Mouse (Mus musculus) kidney, embryonic 16.5 days (tissue): ENCODE measurements at regions not wholly inside any gene's neighbourhood (a gene's known extent, or its start where the extent isn't known, plus 50 kb on each side); places are given as distances from the start of the nearest gene placed in this dataset.

ENCODE experiments used
- ATAC-seq: fragments of 200-750 bp; cut with Nextera tagmentation; 2 replicates; pipeline ENCODE4 v1.8.0; 2017; ENCODE audit warnings: moderate TSS enrichment; ENCODE audit not compliant: low FRiP score, low TSS enrichment
- H3K27ac ChIP-seq: fragments of 300-500 bp; sonication (generic); 2 replicates; pipeline ENCODE4 v1.5.1; 2014; ENCODE audit warnings: low read length
- H3K27me3 ChIP-seq: fragments of 300-500 bp; sonication (generic); 2 replicates; pipeline ENCODE4 v1.6.1; 2014; ENCODE audit warnings: low read length, control low read depth, mixed read lengths; ENCODE audit not compliant: insufficient read depth
- H3K36me3 ChIP-seq: fragments of 300-500 bp; sonication (generic); 2 replicates; pipeline ENCODE4 v1.6.1; 2014; ENCODE audit warnings: low read length, control low read depth, mixed read lengths; ENCODE audit not compliant: insufficient read depth
- H3K4me1 ChIP-seq: fragments of 300-500 bp; sonication (generic); 2 replicates; pipeline ENCODE4 v1.6.1; 2014; ENCODE audit warnings: low read length, control low read depth, mixed read lengths; ENCODE audit not compliant: insufficient read depth
- H3K4me2 ChIP-seq: fragments of 300-500 bp; sonication (generic); replicated peaks from 2 replicates; pipeline ENCODE4 v1.6.1; 2014; ENCODE audit warnings: low read depth, low read length
- H3K4me3 ChIP-seq: fragments of 300-500 bp; sonication (generic); 2 replicates; pipeline ENCODE4 v1.5.1; 2014; ENCODE audit warnings: mild to moderate bottlenecking, low read length
- H3K9ac ChIP-seq: fragments of 300-500 bp; sonication (generic); replicated peaks from 2 replicates; pipeline ENCODE4 v1.6.1; 2014; ENCODE audit warnings: low read length
- H3K9me3 ChIP-seq: fragments of 300-500 bp; sonication (generic); 2 replicates; pipeline ENCODE4 v1.6.1; 2016; ENCODE audit warnings: low read length, control low read depth
- whole genome bisulfite sequencing: fragments of 180-500 bp; shearing (Covaris S2); extraction: QIAGEN DNeasy Blood & Tissue Kit; methylation state at CpG from one replicate; pipeline ENCODE4 v1.1.7; 2014; 5-methylcytosine and 5-hydroxymethylcytosine counted together

- ATAC-seq, result no peak
- Histone ChIP-seq H3K4me2 (no peak overlapping the region), H3K9ac (no peak overlapping the region), H3K4me3 (no peak overlapping the region), H3K27ac (no peak overlapping the region), H3K27me3 (no peaks in the 10 kb centered on the region), H3K36me3 (no peaks in the 10 kb centered on the region), H3K4me1 (no peaks in the 10 kb centered on the region), H3K9me3 (no peaks in the 10 kb centered on the region)
- WGBS, result 91% methylated on average over 1 of the region's 1 CpGs
These were observed 202.8 kb upstream of the Hnrnpa3 start for GRCm38 (mm10) chr2:75456272-75456671.

GRCm38 (mm10) chr2:75457423-75457822 is 201.6 kb upstream of the Hnrnpa3 start:
- Histone ChIP-seq H3K36me3 (no peaks in the 10 kb centered on the region), H3K27me3 (no peaks in the 10 kb centered on the region), H3K9me3 (no peaks in the 10 kb centered on the region), H3K4me3 (no peak overlapping the region), H3K4me1 (no peaks in the 10 kb centered on the region), H3K4me2 (no peak overlapping the region), H3K27ac (no peak overlapping the region), H3K9ac (no peak overlapping the region)
- WGBS, result 94% methylated on average over 3 of the region's 3 CpGs
- ATAC-seq, result no peak

DNA sequence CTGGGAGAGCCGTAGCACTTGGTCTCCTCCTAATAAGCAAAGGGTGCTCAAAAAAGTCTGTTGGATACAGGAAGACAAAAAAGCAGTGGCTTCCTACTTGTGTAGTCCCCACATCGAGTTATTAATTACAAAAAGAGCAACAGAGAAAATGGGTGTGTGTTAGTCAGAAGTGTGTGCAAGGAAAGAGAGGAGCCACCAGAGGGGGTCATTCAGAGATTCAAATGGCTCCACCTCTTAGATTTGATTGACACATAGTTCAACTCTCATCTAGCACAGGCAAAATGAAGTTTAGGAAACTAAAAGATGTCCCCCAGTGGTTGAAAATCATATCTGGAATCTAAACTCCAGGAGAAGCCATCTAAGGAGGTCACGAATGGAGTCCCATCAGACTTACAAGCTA is 200.2 kb upstream of the Hnrnpa3 start:
- no peak overlapping the region for H3K27ac ChIP-seq
- H3K9ac ChIP-seq, result no peak overlapping the region
- no peaks in the 10 kb centered on the region for H3K9me3 ChIP-seq
- ATAC-seq, result no peak
- H3K4me3 ChIP-seq, result no peak overlapping the region
- no peaks in the 10 kb centered on the region for H3K27me3 ChIP-seq
- H3K4me1 ChIP-seq, result no peaks in the 10 kb centered on the region
- WGBS, result 84% methylated on average over 3 of the region's 3 CpGs
- no peaks in the 10 kb centered on the region for H3K36me3 ChIP-seq
- H3K4me2 ChIP-seq, result no peak overlapping the region

DNA sequence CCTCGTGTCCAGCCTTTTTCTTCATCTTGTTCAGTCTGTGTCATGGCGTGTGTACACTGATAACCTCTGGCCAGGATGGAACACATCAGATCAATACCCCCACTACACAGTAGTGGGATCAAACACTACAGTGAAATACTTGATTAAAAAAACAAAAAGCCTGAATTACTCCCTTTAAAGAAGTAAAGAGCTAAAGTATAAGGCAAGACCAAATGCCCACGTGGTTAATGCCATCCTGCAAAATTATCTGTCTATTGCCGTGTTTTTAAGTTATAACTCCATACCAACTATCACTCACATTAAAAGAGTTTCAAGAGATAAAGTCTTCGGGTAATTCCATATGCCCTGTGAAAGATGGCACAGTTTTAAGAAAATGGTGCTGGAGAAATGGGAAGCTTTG is 198.6 kb upstream of the Hnrnpa3 start:
- H3K9ac ChIP-seq, result no peak overlapping the region
- no peaks in the 10 kb centered on the region for H3K4me1 ChIP-seq
- H3K4me2 ChIP-seq, result no peak overlapping the region
- H3K36me3 ChIP-seq, result no peaks in the 10 kb centered on the region
- no peak overlapping the region for H3K4me3 ChIP-seq
- no peaks in the 10 kb centered on the region for H3K27me3 ChIP-seq
- 91% methylated on average over 5 of the region's 5 CpGs for WGBS
- ATAC-seq, result no peak
- no peaks in the 10 kb centered on the region for H3K9me3 ChIP-seq
- H3K27ac ChIP-seq, result no peak overlapping the region

GRCm38 (mm10) chr2:75461019-75461418 is 198.0 kb upstream of the Hnrnpa3 start:
- no peaks in the 10 kb centered on the region for H3K27me3 ChIP-seq
- no peaks in the 10 kb centered on the region for H3K36me3 ChIP-seq
- no peaks in the 10 kb centered on the region for H3K9me3 ChIP-seq
- H3K4me2 ChIP-seq, result no peak overlapping the region
- no peaks in the 10 kb centered on the region for H3K4me1 ChIP-seq
- WGBS, result 82% methylated on average over 5 of the region's 5 CpGs
- no peak overlapping the region for H3K27ac ChIP-seq
- no peak for ATAC-seq
- H3K9ac ChIP-seq, result no peak overlapping the region
- no peak overlapping the region for H3K4me3 ChIP-seq

- Histone ChIP-seq H3K9me3 (no peaks in the 10 kb centered on the region), H3K9ac (no peak overlapping the region), H3K27ac (no peak overlapping the region), H3K36me3 (no peaks in the 10 kb centered on the region), H3K27me3 (no peaks in the 10 kb centered on the region), H3K4me1 (no peaks in the 10 kb centered on the region), H3K4me3 (no peak overlapping the region), H3K4me2 (no peak overlapping the region)
- 74% methylated on average over 10 of the region's 10 CpGs for WGBS
- ATAC-seq, result no peak
These were observed 197.6 kb upstream of the Hnrnpa3 start for GRCm38 (mm10) chr2:75461421-75461991.

- 79% methylated on average over 5 of the region's 5 CpGs for WGBS
- no peak for ATAC-seq
These were observed 196.9 kb upstream of the Hnrnpa3 start for GRCm38 (mm10) chr2:75462030-75462671.

GRCm38 (mm10) chr2:75463091-75463490 is 196.0 kb upstream of the Hnrnpa3 start:
- no peaks in the 10 kb centered on the region for H3K36me3 ChIP-seq
- H3K27me3 ChIP-seq, result no peaks in the 10 kb centered on the region
- H3K4me3 ChIP-seq, result no peak overlapping the region
- H3K9ac ChIP-seq, result no peak overlapping the region
- ATAC-seq, result no peak
- no peak overlapping the region for H3K4me2 ChIP-seq
- H3K4me1 ChIP-seq, result no peaks in the 10 kb centered on the region
- WGBS, result 77% methylated on average over 9 of the region's 9 CpGs
- H3K9me3 ChIP-seq, result no peaks in the 10 kb centered on the region
- H3K27ac ChIP-seq, result no peak overlapping the region

More at GRCm38 (mm10) chr2:75462030-75462671, 196.9 kb upstream of the Hnrnpa3 start:
- Histone ChIP-seq H3K9ac (no peak overlapping the region), H3K9me3 (no peaks in the 10 kb centered on the region), H3K4me3 (no peak overlapping the region), H3K27me3 (no peaks in the 10 kb centered on the region), H3K27ac (no peak overlapping the region), H3K4me2 (no peak overlapping the region), H3K36me3 (no peaks in the 10 kb centered on the region), H3K4me1 (no peaks in the 10 kb centered on the region)

- WGBS, result 42% methylated on average over 2 of the region's 2 CpGs
- Histone ChIP-seq H3K27me3 (no peaks in the 10 kb centered on the region), H3K4me2 (no peak overlapping the region), H3K9me3 (no peaks in the 10 kb centered on the region), H3K36me3 (no peaks in the 10 kb centered on the region), H3K9ac (no peak overlapping the region), H3K4me3 (no peak overlapping the region), H3K4me1 (no peaks in the 10 kb centered on the region), H3K27ac (no peak overlapping the region)
- no peak for ATAC-seq
These were observed 194.6 kb upstream of the Hnrnpa3 start for GRCm38 (mm10) chr2:75464429-75464828.

GRCm38 (mm10) chr2:75468851-75469250 is 190.2 kb upstream of the Hnrnpa3 start:
- Histone ChIP-seq H3K27me3 (no peaks in the 10 kb centered on the region), H3K27ac (no peak overlapping the region), H3K4me2 (no peak overlapping the region), H3K9me3 (no peaks in the 10 kb centered on the region), H3K4me1 (peaks cover 7% of the 10 kb centered on the region; the same call in 1 of the 2 replicates), H3K4me3 (no peak overlapping the region), H3K36me3 (no peaks in the 10 kb centered on the region), H3K9ac (no peak overlapping the region)
- no peak for ATAC-seq
- 54% methylated on average over 8 of the region's 8 CpGs for WGBS
